In the genomic region with DNA sequence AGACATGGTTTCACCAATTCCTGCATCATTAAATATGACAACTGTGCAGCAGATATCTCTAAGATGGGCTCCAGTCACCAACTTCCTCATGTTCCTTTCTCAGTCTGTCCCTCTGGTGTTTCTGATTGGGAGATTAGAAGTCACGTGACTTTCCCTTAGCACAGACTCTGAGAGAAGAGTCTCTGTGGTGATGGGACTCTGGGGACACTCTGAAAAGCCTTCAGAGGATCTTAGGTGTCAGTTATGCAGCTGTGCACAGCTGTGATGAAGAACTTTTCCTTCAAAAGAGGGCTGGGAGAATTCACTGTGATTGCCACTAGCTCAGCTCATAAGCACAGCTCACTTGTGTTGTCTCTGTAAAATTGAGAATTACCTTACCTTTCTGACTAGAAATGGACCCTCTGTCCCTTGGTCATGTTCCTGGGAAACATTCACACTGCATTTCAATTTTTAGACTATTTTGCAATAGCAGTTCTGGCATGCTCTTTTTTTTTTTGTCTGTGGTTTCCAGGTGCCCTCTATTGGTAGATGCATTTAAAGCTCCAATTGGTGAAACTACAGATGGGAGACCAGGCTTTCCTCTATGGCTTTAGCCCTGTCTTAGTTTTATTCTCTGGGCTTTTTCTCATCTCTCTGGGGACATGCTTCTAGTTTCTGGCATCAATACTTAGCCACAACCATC, we compare ENCODE assay signal across 8 mouse cellular contexts. TPM values are rescaled to one million over a fixed set of nuclear protein-coding genes. Genes with fewer than 3 reads are reported as not detected.
DNase-seq lines count a peak whose midpoint lies in the region; TF ChIP-seq lines count a peak whose summit lies in the region.

No protein-coding gene starts in this region.

- TF ChIP-seq CTCF in cortical plate, adult 2 months (IDR thresholded peaks at IDR 0.05; ENCODE audit: extremely low read depth, insufficient read depth, low read length), result peak; percentile 23; the same call in 1 of the 2 replicates

- no peak overlapping the region for H3K4me3 ChIP-seq in cortical plate, adult 2 months (ENCODE audit: insufficient read depth, low read length)

- DNase-seq in gastrocnemius, adult 18-20 months (ENCODE audit: low spot score), result peak; percentile 23
- no peak for DNase-seq in gastrocnemius, postnatal 14 days
- peak; percentile 3 for DNase-seq in right cerebral cortex, adult 18-20 months
- no peak for DNase-seq in right cerebral cortex, postnatal 10 days (ENCODE audit: low spot score in 2 of 2)
- peak; percentile 51 for DNase-seq in naive thymus-derived CD4-positive, alpha-beta T cell, adult 2 months (ENCODE audit: low read depth)
- no peak for DNase-seq in right cerebral cortex, postnatal 36 days (ENCODE audit: low spot score in 2 of 2)
- DNase-seq in adrenal gland, postnatal 14 days, result no peak

- H3K4me1 ChIP-seq in cortical plate, adult 2 months (ENCODE audit: control insufficient read depth, insufficient read depth, low read length), result no peaks in the 10 kb centered on the region

- TF ChIP-seq POLR2A in cortical plate, adult 2 months (IDR thresholded peaks at IDR 0.05; ENCODE audit: extremely low read depth, insufficient read depth, low read length), result no peak

- intact Hi-C loops in gastrocnemius, postnatal 14 days (cut with DNase I; ENCODE audit: low total_unique reads), result loop anchor here (10.0 kb wide), 1 partner anchor 149 kb away; no protein-coding TSS in a partner anchor

- no peak overlapping the region for H3K27ac ChIP-seq in cortical plate, adult 2 months (ENCODE audit: insufficient read depth, low read length)

RNA-seq across cellular contexts. Expression of gene Ccng2, which starts 56.4 kb away (rescaled TPM):
- total RNA-seq in gastrocnemius, adult 18-20 months (2021), result 1 to 10 TPM; 8.4 to 10.0 TPM
- total RNA-seq in gastrocnemius, postnatal 14 days (2021), result 10 to 100 TPM in 1 of 2 experiments, 1 to 10 TPM in 1; 9.6 to 16.6 TPM
- polyA plus RNA-seq in cortical plate, adult 2 months (2012; rRNA removed), result 34.0 and 35.1 TPM in 2 replicates
- 35.7 and 42.1 TPM in 2 replicates for total RNA-seq in adrenal gland, postnatal 14 days (2021)

Comparison
In these comparisons a context has a peak if more than half of its experiments do, and no peak if none do; other contexts are left out.
1. DNase-seq: peak in gastrocnemius, adult 18-20 months (single experiment), right cerebral cortex, adult 18-20 months (single experiment) and naive thymus-derived CD4-positive, alpha-beta T cell, adult 2 months (single experiment); none in gastrocnemius, postnatal 14 days (single experiment), right cerebral cortex, postnatal 10 days (0 of 2), right cerebral cortex, postnatal 36 days (0 of 2) and adrenal gland, postnatal 14 days (single experiment).